Mouse (Mus musculus) myocyte (in vitro differentiated cells): ENCODE results near the gene Tmem176a. TPM values are rescaled to one million over a fixed set of nuclear protein-coding genes. Genes with fewer than 3 reads are reported as not detected.

Experiments
- H3K27me3 ChIP-seq: one replicate; pipeline ENCODE4 v1.6.1; 2011; ENCODE audit not compliant: control insufficient read depth, insufficient read depth, insufficient read length
- H3K36me3 ChIP-seq: one replicate; pipeline ENCODE4 v1.6.1; 2011; ENCODE audit not compliant: control insufficient read depth, insufficient read depth
- H3K4me2 ChIP-seq: one replicate; pipeline ENCODE4 v1.6.1; 2011; ENCODE audit warnings: low read depth, control low read depth
- H3K4me3 ChIP-seq: one replicate; pipeline ENCODE4 v1.5.1; 2011; ENCODE audit warnings: mild to moderate bottlenecking, control low read depth, moderate library complexity
- H3K79me2 ChIP-seq: one replicate; pipeline ENCODE4 v1.6.1; 2011; ENCODE audit not compliant: control insufficient read depth, insufficient read depth
- H3ac ChIP-seq: one replicate; pipeline ENCODE4 v1.6.1; 2011; ENCODE audit not compliant: control insufficient read depth, insufficient read length
- CEBPB ChIP-seq: IDR thresholded peaks from 2 replicates; pipeline ENCODE4 v1.6.1; 2011; ENCODE audit warnings: mild to moderate bottlenecking, moderate library complexity; ENCODE audit not compliant: poor library complexity, insufficient read depth, severe bottlenecking
- E2F4 ChIP-seq: IDR thresholded peaks from one replicate; pipeline ENCODE4 v1.6.1; 2011; ENCODE audit warnings: mild to moderate bottlenecking, control low read depth, moderate library complexity; ENCODE audit not compliant: insufficient read depth
- MAX ChIP-seq: IDR thresholded peaks from one replicate; pipeline ENCODE4 v1.6.1; 2011; ENCODE audit warnings: low read depth, mild to moderate bottlenecking, control low read depth
- MYOD1 ChIP-seq, 3 experiments: IDR thresholded peaks; one replicate each; pipeline ENCODE4 v1.6.1; 2011; ENCODE audit warnings: control low read depth in 2 of 3, low read depth in 2 of 3, mild to moderate bottlenecking in 2 of 3, moderate library complexity in 1 of 3; ENCODE audit not compliant: insufficient read length in 2 of 3, control insufficient read depth in 1 of 3
- MYOG ChIP-seq, 3 experiments: IDR thresholded peaks; one replicate each; pipeline ENCODE4 v1.6.1; 2011; ENCODE audit warnings: control low read depth in 2 of 3, low read depth in 2 of 3, mild to moderate bottlenecking in 2 of 3; ENCODE audit not compliant: insufficient read length in 2 of 3, control insufficient read depth in 1 of 3, insufficient read depth in 1 of 3
- POLR2A ChIP-seq: IDR thresholded peaks from one replicate; pipeline ENCODE4 v1.6.1; 2011; ENCODE audit warnings: low read depth, mild to moderate bottlenecking, control low read depth, moderate library complexity; ENCODE audit not compliant: insufficient read length
- POLR2AphosphoS2 ChIP-seq: IDR thresholded peaks from one replicate; pipeline ENCODE4 v1.6.1; 2011; ENCODE audit warnings: low read depth, control low read depth; ENCODE audit not compliant: insufficient read length
- REST ChIP-seq: IDR thresholded peaks from one replicate; pipeline ENCODE4 v1.6.1; 2011; ENCODE audit warnings: mild to moderate bottlenecking, control low read depth, moderate library complexity; ENCODE audit not compliant: insufficient read depth, insufficient read length
- SRF ChIP-seq: IDR thresholded peaks from one replicate; pipeline ENCODE4 v1.6.1; 2011; ENCODE audit warnings: low read depth; ENCODE audit not compliant: control insufficient read depth, insufficient read length
- TCF12 ChIP-seq: IDR thresholded peaks from one replicate; pipeline ENCODE4 v1.6.1; 2011; ENCODE audit warnings: mild to moderate bottlenecking, control low read depth; ENCODE audit not compliant: poor library complexity, insufficient read depth, severe bottlenecking
- TCF3 ChIP-seq: IDR thresholded peaks from one replicate; pipeline ENCODE4 v1.6.1; 2011; ENCODE audit warnings: low read depth, control low read depth; ENCODE audit not compliant: insufficient read length
- USF1 ChIP-seq: IDR thresholded peaks from one replicate; pipeline ENCODE4 v1.6.1; 2011; ENCODE audit warnings: low read depth, mild to moderate bottlenecking, control low read depth, moderate library complexity
- polyA plus RNA-seq: library from polyadenylated mRNA; unstranded; fragments of >200 nt; fragmentation: generic; extraction: Trizol; gene quantifications from one replicate; pipeline ENCODE4 v1.2.1, GENCODE M21; 2012; ENCODE audit warnings: missing spikeins

Tmem176a gene
- polyA plus RNA-seq, 1 experiment = 3.0 TPM

DNA sequence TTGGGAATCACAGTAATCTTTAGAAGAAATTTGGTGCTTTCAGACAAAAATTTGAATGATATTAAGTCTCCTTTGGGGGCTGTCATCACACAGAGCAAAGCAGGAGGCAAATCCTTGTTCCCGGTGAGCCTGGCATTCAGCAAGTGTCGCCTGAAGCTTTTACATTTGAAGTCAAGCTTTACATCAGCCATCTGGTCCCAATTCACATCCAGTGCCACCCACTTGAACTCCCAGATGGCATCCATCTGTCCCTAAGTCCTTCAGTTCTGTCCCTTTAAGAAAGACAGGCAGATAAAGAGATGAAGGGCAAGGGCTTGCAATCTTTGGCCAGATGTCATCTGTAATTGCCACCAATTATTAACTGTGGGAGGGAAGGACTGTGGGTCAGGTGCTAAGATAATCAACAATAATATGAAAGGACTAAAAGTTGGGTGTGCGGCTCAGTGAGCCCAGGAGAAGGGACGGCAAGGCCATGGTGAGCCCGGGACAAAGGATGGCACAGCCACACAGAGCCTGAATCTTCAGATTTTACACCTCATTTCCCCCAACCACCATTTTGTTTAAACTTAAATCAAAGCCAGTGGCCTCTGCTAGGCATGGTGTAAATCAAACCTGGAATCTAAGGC is 35.9 kb downstream of the Tmem176a start:
- H3K79me2 ChIP-seq = no peaks in the 10 kb centered on the region
- TF ChIP-seq MAX (no peak), MYOG (IDR thresholded peaks at IDR 0.05; ENCODE audit: control insufficient read depth in 1 of 3, insufficient read depth in 1 of 3, insufficient read length in 2 of 3, low read depth in 2 of 3) (no peak), POLR2A (no peak), MYOD1 (IDR thresholded peaks at IDR 0.05; ENCODE audit: control insufficient read depth in 1 of 3, insufficient read length in 2 of 3, low read depth in 2 of 3) (no peak), TCF12 (no peak), REST (no peak), SRF (no peak), USF1 (no peak), CEBPB (no peak), E2F4 (no peak), TCF3 (no peak), POLR2AphosphoS2 (no peak)
- H3K4me2 ChIP-seq = no peak overlapping the region
- H3K36me3 ChIP-seq = no peaks in the 10 kb centered on the region
- no peak overlapping the region for H3ac ChIP-seq
- H3K27me3 ChIP-seq = no peaks in the 10 kb centered on the region
- no peak overlapping the region for H3K4me3 ChIP-seq

DNA sequence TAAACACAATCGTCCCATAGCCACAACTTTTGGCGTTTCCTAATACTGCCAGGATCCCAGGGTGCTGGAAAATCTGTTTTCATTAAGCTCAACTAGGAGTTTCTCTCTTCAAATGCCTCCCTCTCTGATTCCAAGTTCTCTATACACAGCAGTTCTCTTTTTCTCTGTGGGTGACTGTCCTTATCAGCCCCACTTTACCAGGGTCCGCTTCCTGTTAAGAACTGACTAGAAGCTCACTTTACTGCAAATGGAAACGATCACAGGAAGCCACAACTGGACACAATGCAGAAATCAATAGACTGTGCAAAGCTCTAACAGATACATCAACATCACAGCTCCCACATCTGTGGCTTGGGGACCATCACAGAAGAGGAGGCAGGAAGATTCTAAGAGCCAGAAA is 53.5 kb downstream of the Tmem176a start:
- Histone ChIP-seq H3K79me2 (no peaks in the 10 kb centered on the region), H3K27me3 (no peaks in the 10 kb centered on the region), H3K4me3 (no peak overlapping the region), H3ac (no peak overlapping the region), H3K36me3 (no peaks in the 10 kb centered on the region), H3K4me2 (no peak overlapping the region)
- TF ChIP-seq POLR2A = no peak
- TF ChIP-seq POLR2AphosphoS2 = no peak
- TF ChIP-seq E2F4 = no peak
- no peak for TF ChIP-seq TCF12
- TF ChIP-seq MYOG (IDR thresholded peaks at IDR 0.05; ENCODE audit: control insufficient read depth in 1 of 3, insufficient read depth in 1 of 3, insufficient read length in 2 of 3, low read depth in 2 of 3) = no peak
- TF ChIP-seq SRF = no peak
- TF ChIP-seq CEBPB = no peak
- TF ChIP-seq USF1 = no peak
- no peak for TF ChIP-seq TCF3
- no peak for TF ChIP-seq REST
- no peak for TF ChIP-seq MYOD1 (IDR thresholded peaks at IDR 0.05; ENCODE audit: control insufficient read depth in 1 of 3, insufficient read length in 2 of 3, low read depth in 2 of 3)
- TF ChIP-seq MAX = no peak

DNA sequence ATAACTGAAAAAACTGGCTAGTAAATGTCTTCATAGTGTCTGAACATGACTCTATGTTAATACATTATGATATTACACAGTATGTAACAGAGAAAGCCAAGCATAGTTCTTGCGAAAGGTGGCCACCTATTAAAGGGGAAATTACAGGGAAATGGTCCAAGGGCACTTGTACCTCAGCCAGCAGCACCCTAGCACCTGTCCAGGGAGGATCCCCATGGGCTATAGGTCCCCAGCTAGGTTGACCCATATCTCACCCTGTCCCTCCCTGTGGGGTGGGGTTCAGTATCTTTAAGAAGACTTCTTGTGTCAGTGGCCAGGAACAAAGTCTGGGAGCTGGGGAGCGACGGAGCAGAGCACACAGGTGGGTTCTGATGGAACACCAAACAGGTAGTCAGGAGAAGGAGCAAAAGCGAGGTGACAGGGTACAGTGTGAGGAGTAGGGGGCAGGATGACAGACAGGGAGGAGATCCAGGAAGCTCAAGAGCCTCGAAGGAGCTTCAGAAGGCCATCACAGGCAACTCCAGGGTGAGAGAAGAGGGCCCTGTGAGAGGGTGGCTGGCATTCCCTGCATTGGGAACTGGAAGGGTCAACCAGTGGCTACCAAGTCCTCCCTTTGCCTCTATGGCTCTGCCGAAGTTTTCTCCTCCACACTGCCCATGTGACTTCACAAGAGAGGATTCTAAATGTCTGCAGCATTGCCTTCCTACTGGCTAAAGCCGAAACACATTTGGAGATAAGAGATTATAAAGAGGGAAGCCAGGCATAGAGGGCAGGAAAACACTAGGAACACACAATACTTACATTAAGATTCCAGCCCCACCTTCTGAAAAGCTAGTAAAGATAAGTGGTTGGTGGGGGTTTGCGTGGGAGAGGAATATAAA is 54.5 kb downstream of the Tmem176a start:
- Histone ChIP-seq H3K4me2 (no peak overlapping the region), H3K27me3 (no peaks in the 10 kb centered on the region), H3ac (no peak overlapping the region), H3K4me3 (no peak overlapping the region), H3K36me3 (no peaks in the 10 kb centered on the region), H3K79me2 (no peaks in the 10 kb centered on the region)
- TF ChIP-seq E2F4 (no peak), REST (no peak), SRF (no peak), TCF12 (no peak), MAX (no peak), MYOG (IDR thresholded peaks at IDR 0.05; ENCODE audit: control insufficient read depth in 1 of 3, insufficient read depth in 1 of 3, insufficient read length in 2 of 3, low read depth in 2 of 3) (no peak), POLR2A (no peak), CEBPB (no peak), MYOD1 (IDR thresholded peaks at IDR 0.05; ENCODE audit: control insufficient read depth in 1 of 3, insufficient read length in 2 of 3, low read depth in 2 of 3) (no peak), POLR2AphosphoS2 (no peak), TCF3 (no peak), USF1 (no peak)

DNA sequence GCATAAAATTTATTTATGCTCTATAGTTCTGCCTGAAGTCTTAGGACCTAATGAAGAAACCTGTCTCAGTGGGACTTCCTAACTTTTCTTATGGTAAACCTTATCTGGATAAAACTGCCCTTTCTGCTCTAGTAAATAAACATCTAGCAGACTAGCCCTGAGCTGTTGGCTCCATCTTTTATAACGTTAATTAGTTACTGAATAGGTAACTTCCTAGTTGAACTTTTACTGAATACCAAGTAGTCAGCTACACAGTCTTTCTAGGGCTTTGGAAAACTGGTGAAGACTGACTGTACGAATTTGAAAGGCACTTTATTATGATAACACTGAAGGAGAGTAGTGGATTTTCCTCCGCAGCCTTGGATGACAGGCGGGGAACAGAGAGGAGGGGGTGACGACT is 55.2 kb downstream of the Tmem176a start:
- H3K36me3 ChIP-seq = no peaks in the 10 kb centered on the region
- H3K4me2 ChIP-seq = no peak overlapping the region
- TF ChIP-seq SRF (no peak), MYOD1 (IDR thresholded peaks at IDR 0.05; ENCODE audit: control insufficient read depth in 1 of 3, insufficient read length in 2 of 3, low read depth in 2 of 3) (no peak), MAX (no peak), MYOG (IDR thresholded peaks at IDR 0.05; ENCODE audit: control insufficient read depth in 1 of 3, insufficient read depth in 1 of 3, insufficient read length in 2 of 3, low read depth in 2 of 3) (no peak), TCF12 (no peak), POLR2AphosphoS2 (no peak), E2F4 (no peak), CEBPB (no peak), USF1 (no peak), TCF3 (no peak), POLR2A (no peak), REST (no peak)
- H3K27me3 ChIP-seq = no peaks in the 10 kb centered on the region
- no peaks in the 10 kb centered on the region for H3K79me2 ChIP-seq
- no peak overlapping the region for H3ac ChIP-seq
- H3K4me3 ChIP-seq = no peak overlapping the region

Other genes starting within 250 kb of the Tmem176a start
- 15.3 TPM for gene Repin1, start 247.0 kb upstream of the Tmem176a start, polyA plus RNA-seq
- gene Gm44965, start 247.0 kb upstream of the Tmem176a start, polyA plus RNA-seq = 1.5 TPM
- 4.1 TPM for gene Zfp775, start 238.9 kb upstream of the Tmem176a start, polyA plus RNA-seq
- 0.01 TPM for gene AI854703, start 214.2 kb upstream of the Tmem176a start, polyA plus RNA-seq
- gene Gimap8, start 193.7 kb upstream of the Tmem176a start, polyA plus RNA-seq = 0.01 TPM
- 0.42 TPM for gene Gimap9, start 164.8 kb upstream of the Tmem176a start, polyA plus RNA-seq
- not detected for gene Gimap4, start 156.4 kb upstream of the Tmem176a start, polyA plus RNA-seq
- not detected for gene Gimap6, start 132.7 kb upstream of the Tmem176a start, polyA plus RNA-seq
- not detected for gene Gm28053, start 122.3 kb upstream of the Tmem176a start, polyA plus RNA-seq
- gene Gimap7, start 122.3 kb upstream of the Tmem176a start, polyA plus RNA-seq = not detected
- gene Gimap1, start 101.9 kb upstream of the Tmem176a start, polyA plus RNA-seq = not detected
- not detected for gene Gimap5, start 94.7 kb upstream of the Tmem176a start, polyA plus RNA-seq
- not detected for gene Gimap3, start 70.1 kb upstream of the Tmem176a start, polyA plus RNA-seq
- gene Tmem176b, start 577 bp downstream of the Tmem176a start, polyA plus RNA-seq = 9.9 TPM
- not detected for gene Aoc1, start 32.0 kb downstream of the Tmem176a start, polyA plus RNA-seq
- not detected for gene 1600015I10Rik, start 89.0 kb downstream of the Tmem176a start, polyA plus RNA-seq
- not detected for gene Doxl2, start 134.0 kb downstream of the Tmem176a start, polyA plus RNA-seq
- gene Svs1, start 145.9 kb downstream of the Tmem176a start, polyA plus RNA-seq = not detected
- 0.12 TPM for gene Gpnmb, start 195.6 kb downstream of the Tmem176a start, polyA plus RNA-seq
- gene Malsu1, start 232.9 kb downstream of the Tmem176a start, polyA plus RNA-seq = 19.6 TPM